Mouse (Mus musculus) cerebellum, adult 11-12 months (tissue): Measurements from ENCODE around the gene Map7d1.
"Not testable (repeated sequence)": the region's sequence is repeated elsewhere in the genome, so short reads cannot be mapped to it uniquely, and the experiment has no call there.

ENCODE experiments used
- DNase-seq: peaks from one replicate; pipeline ENCODE4 v3.0.0; 2022

Map7d1 gene

DNA sequence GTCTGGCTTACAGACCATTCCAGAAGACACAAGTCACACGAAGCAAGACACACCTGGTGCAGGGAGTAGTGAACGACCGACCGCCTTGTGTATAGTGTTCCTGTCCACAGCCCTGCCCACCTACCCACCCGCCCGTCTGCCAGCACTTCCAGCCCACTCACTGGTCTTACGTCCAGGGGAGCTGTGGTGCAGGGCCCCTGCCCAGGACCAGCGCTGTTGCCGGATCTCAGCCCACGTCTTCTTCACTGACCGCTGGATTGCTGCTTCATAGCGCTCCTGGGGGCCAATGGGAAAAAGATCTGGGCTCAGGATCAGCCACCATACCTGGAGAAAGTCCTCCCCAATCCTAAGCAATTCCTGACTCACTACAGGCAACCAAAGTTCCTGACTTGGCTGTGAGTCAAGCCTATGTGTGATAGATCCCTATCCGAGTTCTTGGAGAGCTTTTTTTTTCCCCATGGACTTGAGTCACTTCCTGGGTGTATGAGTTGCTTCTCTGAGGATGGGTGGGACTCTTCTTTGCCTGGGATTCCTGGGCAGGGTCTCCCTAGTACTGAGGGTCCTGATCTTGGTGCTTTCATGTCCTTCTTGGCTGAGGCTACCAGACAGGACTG is 16.2 kb downstream of the Map7d1 start:
- peak; percentile 12 for DNase-seq

- DNase-seq: peak; percentile 26
Observed at GRCm38 (mm10) chr4:126237721-126238242, 18.4 kb downstream of the Map7d1 start.

GRCm38 (mm10) chr4:126236467-126237280 is 19.5 kb downstream of the Map7d1 start:
- peak; percentile 30 for DNase-seq

DNA sequence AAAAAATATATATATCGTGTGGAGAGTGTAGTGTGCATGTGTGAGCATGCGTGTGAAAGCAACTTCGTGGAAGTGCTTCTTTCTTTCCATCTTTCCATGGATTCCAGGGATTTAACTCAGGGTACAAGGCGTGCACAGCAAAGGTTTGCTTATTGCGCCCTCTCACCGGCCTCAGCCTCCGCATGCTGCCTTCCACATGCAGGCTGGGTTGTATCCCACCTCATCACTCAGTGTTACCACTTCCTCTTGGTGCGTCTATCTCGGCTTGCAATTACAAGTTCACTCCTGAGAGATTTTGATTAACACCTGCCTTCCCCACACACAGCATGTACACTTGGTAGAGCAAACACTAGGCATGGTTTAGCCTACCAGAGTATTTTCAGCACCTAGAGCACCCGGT is 21.0 kb downstream of the Map7d1 start:
- DNase-seq: no peak

- peak; percentile 38 for DNase-seq
Observed at GRCm38 (mm10) chr4:126234496-126235175, 21.5 kb downstream of the Map7d1 start.

GRCm38 (mm10) chr4:126233676-126234308 is 22.4 kb downstream of the Map7d1 start:
- DNase-seq: peak; percentile 31

- peak; percentile 37 for DNase-seq
Observed at GRCm38 (mm10) chr4:126229900-126230299, 26.2 kb downstream of the Map7d1 start.

DNA sequence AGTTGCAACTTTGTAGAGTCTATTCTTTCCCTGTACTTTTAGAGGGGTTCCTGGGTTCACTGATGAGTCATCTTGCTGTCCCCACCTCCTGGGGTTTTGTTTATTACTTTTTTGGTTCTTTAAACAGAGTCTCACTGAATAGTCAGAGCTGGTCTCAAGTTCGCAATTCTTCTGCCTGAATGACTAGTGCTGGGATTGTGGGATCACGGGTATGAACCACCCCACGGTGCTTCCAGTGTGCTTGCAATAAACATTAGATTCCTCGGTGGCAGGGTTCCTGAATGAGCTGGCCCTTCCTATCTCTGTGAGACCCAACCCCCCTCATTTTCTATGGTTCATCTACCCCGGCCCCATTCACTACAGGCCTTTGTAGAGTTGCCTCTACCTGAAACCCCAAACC is 28.0 kb downstream of the Map7d1 start:
- peak; percentile 30 for DNase-seq

GRCm38 (mm10) chr4:126227077-126227761 is 28.9 kb downstream of the Map7d1 start:
- peak; percentile 85 for DNase-seq

DNA sequence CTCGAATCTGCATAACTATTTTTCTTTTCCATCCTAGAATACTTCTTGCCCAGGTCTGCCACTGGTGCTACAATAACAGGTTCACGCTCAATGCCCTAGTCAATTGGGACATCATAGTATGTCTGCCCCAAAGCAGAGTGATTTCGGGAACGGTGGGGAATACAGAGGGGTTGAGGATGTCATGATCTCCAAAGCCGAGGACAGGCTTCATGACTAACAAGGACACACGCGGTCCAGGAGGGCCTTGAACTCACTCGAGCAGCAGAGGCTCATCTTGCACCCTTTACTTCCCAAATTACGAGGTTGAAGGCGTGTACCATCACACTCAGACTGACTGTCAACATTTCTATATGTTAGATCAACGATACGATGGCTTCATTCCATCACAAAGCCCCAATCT is 29.5 kb downstream of the Map7d1 start:
- no peak for DNase-seq

DNA sequence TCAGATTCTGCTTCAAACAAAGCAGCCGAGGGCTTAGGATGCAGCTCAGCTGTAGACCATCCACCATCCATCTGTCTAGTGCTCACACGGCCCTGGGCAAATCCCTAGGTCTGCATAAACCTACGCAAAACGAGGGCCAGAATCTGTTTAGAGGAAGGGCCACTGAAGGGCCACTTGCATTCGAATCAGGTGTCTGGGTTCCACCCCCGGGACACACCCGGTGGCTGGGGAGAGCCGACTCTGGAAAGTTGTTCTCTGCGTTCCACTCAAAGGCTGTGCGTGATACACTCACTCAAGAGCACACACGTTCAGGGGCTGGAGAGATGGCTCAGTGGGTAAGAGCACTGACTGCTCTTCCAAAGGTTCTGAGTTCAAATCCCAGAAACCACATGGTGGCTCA is 33.5 kb downstream of the Map7d1 start:
- DNase-seq: no peak

DNA sequence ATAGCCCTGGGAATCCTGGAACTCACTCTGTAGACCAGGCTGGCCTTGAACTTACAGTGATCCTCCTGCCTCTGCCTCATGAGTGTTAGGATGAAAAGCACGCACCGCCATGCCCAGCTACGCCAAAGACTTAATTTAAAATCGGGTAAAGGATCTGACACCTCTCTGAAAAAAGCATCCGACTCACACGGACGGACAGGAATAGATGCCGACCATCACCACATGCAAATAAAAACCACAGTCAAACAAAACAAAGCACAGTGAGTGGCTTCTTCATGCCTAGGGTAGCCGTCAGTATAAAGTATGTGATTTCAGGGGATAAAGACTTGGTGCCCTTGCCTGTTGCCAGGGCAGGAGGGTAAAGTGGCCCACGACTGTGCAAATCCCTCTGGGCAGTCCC is 36.1 kb downstream of the Map7d1 start:
- DNase-seq: no peak

DNA sequence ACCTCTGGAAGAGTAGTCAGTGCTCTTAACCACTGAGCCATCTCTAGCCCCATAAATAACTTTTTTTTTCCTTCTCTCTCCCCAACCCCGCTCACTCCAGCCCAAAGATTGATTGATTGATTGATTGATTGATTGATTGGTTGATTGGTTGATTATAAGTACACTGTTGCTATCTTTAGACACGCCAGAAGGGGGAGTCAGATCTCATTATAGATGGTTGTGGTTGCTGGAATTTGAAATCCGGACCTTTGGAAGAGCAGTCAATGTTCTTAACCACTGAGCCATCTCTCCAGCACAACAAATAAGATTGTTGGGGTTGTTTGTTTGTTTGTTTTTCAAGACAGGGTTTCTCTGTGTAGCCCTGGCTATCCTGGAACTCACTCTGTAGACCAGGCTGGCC is 36.6 kb downstream of the Map7d1 start:
- not testable (repeated sequence) for DNase-seq

GRCm38 (mm10) chr4:126217771-126218170 is 38.4 kb downstream of the Map7d1 start:
- DNase-seq: no peak

DNA sequence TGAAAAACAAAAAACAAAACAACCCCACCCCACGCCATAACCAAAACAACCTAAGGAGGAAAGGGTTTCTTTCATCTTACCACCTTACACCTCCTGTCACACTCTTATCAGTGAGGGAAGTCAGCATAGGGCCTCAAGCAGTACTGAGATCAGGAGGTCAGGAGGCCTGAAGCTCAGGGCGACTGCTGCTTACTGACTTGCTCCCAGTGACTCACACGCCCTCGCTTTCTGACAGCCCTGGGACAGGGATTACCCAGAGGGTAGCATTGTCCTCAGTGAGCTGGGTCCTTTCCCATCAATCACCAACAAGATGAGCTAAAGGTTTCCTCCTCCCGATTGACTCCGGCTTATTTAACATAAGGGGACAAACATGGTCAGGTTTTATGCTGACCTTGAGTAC is 49.1 kb downstream of the Map7d1 start:
- no peak for DNase-seq

GRCm38 (mm10) chr4:126205386-126205785 is 50.8 kb downstream of the Map7d1 start:
- DNase-seq: no peak

DNA sequence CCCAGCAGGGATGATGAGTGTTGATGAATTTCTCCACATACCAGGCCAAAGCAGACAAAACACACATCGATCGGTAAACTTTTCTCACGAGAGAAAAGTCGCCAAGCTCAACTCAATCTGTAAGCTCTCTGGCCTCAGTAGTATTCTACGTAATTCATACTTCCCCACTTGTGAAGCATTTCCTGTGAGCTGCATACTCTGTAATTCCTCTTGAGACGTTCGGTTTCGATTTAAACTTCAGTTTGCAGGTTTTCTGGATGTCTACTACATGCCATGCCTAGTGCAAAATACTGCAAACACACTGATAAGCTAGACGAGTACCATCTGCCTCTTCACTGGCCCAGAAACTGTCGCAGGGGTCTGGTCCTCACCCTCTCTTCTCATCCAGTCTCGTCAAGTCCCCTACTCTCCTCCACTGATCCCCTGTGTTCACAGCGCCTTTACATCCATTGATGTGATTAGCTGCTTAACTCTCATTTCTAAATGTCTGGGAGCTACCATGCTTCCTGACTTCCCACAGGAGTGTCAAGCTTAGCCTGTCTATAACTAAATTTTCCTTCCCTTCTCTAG is 51.4 kb downstream of the Map7d1 start:
- no peak for DNase-seq

GRCm38 (mm10) chr4:126204016-126204415 is 52.1 kb downstream of the Map7d1 start:
- DNase-seq: peak; percentile 44

- DNase-seq: no peak
Observed at GRCm38 (mm10) chr4:126203336-126203895, 52.7 kb downstream of the Map7d1 start.

DNA sequence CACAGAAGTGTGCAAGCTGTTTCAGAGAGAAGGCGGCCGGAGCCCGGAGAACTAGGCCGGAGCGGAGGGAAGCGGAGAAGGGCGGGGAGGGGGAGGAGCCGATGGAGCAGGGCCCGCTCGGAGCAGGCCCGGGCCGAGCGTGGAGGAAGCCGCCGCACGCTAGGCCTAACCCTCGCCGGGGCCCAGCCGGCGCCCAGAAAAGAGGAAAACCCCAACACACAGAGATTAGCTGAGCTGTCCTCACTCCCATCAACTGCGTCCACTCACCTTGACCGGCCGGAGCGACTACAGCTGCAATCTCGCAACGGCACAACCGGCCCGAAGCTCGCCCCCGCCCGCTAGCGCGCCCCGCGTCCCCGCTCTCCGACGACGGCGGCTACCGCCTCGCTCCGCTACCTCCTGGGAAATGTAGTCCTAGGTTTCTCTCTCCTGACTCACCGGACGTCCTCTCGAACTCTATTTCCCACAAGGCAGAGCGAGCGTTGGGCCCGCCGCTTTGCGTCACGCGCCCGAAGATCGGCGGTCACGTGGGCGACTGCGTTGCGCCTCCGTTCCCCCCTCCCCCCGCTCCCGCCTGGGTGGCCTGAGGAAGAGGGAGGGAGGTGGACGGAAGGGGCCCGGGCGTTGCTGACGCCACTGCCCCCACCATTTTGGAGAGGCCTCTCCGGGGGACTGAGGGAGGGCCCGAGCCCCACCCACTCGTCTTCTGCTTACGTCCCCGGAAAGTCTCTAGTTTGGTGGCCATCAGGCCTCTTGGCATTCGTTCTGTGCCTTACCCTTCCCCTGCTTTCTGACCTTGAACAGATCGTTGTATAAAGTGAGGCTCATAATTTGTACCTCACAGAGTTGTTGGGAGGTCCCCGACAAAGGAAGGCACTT is 53.6 kb downstream of the Map7d1 start, which contains the start of gene Thrap3:
Thrap3 (minus strand) TSS at position 458 of the 879 bp plus-strand sequence.
- DNase-seq: peak; percentile 99
